Mouse (Mus musculus) skeletal muscle tissue, postnatal 0 days (tissue): ENCODE data around the gene Mesd. TPM values are rescaled to one million over a fixed set of nuclear protein-coding genes. Genes with fewer than 3 reads are reported as not detected.

Experiments used
- polyA plus RNA-seq: library from polyadenylated mRNA; unstranded; fragments of >200 nt; fragmentation: Nextera tagmentation; extraction: Ambion mirVana; gene quantifications from 2 replicates; pipeline ENCODE4 v1.2.1, GENCODE M21; 2015

The Mesd gene
- 51.2 and 53.6 TPM in 2 replicates for polyA plus RNA-seq

GRCm38 (mm10) chr7:83884021-83884658 is at the start of gene Mesd, which contains the start of gene Tlnrd1:
Mesd (plus strand) TSS chr7:83884466.
Tlnrd1 (minus strand) TSS chr7:83884305.

Other genes starting within 250 kb of the Mesd start
- 4.6 and 5.0 TPM in 2 replicates for gene Il16, start 138.7 kb upstream of the Mesd start, polyA plus RNA-seq
- gene Cfap161, start 89.6 kb upstream of the Mesd start, polyA plus RNA-seq = 0.10 TPM in 1 of 2 replicates, not detected in the other
- gene Tlnrd1, start 161 bp upstream of the Mesd start, polyA plus RNA-seq = 5.7 and 8.2 TPM in 2 replicates
- 0.04 TPM in 1 of 2 replicates, not detected in the other for gene Cemip, start 202.0 kb downstream of the Mesd start, polyA plus RNA-seq